Mouse (Mus musculus) ES-CJ7 (cell line): ENCODE measurements around the gene Gm9040.
A peak's percentile ranks its signal among the peaks of the same experiment; 100 is the strongest.
"Not testable (repeated sequence)": the region's sequence is repeated elsewhere in the genome, so short reads cannot be mapped to it uniquely, and the experiment has no call there.

ENCODE experiments used
- DNase-seq: peaks from one replicate; pipeline ENCODE4 v3.0.0; 2011; ENCODE audit warnings: low read depth, low spot score

The Gm9040 gene

DNA sequence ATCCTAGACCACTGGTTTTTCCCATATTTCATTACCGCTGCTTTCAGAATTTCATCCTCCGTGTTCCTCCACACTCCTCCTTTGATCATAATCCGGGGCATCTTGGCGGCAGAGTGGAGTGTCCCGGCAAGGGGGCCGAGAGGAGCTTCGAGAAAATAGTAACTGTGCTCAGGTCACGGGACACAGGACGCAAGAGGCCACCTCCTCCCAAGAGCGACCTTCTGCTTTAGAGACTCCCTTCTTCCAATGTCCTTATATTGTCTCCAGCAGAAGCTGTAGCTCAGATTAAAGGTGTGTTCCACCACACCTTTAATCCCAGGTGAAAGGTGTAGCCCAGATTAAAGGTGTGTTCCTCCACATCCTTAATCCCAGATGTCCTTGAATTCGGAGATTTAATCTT is at the start of gene Gm9040:
TSS of gene Gm9040 (minus strand) at position 101 of the 400 bp plus-strand sequence.
- DNase-seq: not testable (repeated sequence)

DNA sequence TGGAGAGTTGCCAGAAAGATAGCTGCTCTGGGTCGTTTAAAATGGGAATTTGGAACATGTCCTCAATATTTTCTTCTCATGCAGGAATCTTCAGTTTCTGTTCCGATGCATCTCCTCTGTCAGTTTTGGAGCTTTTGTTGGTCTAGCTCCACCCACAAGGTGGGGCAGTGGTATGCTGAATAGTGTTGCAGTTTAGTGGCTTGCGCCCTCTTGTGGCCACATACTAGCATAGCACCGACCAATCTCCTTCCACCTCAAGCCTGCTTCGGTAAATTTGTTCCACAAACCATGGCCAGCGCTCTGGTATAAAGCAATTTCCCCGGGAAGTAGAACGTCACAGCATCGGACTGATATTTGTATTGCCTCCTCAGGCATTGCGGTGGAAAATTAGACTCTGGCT is 43.7 kb upstream of the Gm9040 start:
- DNase-seq: peak; percentile 79

DNA sequence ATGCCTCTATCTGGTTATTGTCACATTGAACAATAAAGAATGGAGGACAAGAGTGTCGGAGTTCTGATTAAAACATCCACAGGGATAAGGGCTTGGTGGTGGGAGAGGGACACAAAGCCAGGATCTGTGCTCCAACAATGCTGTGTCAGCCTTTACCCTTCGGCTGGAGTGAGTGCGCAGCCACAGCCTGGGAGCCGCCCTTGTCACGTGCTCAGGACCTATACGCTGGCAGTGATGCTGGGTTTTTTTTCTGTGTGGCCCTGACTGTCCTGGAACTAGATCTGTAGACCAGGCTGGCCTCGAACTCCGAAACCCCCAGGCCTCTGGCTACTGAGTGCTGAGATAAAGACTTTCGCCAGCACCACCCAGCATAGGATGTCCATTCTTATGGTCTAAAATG is 42.7 kb upstream of the Gm9040 start:
- DNase-seq: no peak

DNA sequence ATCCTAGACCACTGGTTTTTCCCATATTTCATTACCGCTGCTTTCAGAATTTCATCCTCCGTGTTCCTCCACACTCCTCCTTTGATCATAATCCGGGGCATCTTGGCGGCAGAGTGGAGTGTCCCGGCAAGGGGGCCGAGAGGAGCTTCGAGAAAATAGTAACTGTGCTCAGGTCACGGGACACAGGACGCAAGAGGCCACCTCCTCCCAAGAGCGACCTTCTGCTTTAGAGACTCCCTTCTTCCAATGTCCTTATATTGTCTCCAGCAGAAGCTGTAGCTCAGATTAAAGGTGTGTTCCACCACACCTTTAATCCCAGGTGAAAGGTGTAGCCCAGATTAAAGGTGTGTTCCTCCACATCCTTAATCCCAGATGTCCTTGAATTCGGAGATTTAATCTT is 27.2 kb upstream of the Gm9040 start, which contains the start of gene Gm9049:
TSS of gene Gm9049 (minus strand) at position 101 of the 400 bp plus-strand sequence.
- not testable (repeated sequence) for DNase-seq

DNA sequence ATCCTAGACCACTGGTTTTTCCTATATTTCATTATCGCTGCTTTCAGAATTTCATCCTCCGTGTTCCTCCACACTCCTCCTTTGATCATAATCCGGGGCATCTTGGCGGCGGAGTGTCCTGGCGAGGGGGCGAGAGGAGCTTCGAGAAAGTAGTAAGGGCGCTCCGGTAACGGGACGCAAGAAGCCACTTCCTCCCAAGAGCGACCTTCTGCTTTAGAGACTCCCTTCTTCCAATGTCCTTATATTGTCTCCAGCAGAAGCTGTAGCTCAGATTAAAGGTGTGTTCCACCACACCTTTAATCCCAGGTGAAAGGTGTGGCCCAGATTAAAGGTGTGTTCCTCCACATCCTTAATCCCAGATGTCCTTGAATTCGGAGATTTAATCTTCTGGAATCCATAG is 21.8 kb upstream of the Gm9040 start, which contains the start of gene Gm9048:
TSS of gene Gm9048 (minus strand) at position 101 of the 400 bp plus-strand sequence.
- DNase-seq: not testable (repeated sequence)

DNA sequence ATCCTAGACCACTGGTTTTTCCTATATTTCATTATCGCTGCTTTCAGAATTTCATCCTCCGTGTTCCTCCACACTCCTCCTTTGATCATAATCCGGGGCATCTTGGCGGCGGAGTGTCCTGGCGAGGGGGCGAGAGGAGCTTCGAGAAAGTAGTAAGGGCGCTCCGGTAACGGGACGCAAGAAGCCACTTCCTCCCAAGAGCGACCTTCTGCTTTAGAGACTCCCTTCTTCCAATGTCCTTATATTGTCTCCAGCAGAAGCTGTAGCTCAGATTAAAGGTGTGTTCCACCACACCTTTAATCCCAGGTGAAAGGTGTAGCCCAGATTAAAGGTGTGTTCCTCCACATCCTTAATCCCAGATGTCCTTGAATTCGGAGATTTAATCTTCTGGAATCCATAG is 16.4 kb upstream of the Gm9040 start, which contains the start of gene Gm9046:
TSS of gene Gm9046 (minus strand) at position 101 of the 400 bp plus-strand sequence.
- not testable (repeated sequence) for DNase-seq

DNA sequence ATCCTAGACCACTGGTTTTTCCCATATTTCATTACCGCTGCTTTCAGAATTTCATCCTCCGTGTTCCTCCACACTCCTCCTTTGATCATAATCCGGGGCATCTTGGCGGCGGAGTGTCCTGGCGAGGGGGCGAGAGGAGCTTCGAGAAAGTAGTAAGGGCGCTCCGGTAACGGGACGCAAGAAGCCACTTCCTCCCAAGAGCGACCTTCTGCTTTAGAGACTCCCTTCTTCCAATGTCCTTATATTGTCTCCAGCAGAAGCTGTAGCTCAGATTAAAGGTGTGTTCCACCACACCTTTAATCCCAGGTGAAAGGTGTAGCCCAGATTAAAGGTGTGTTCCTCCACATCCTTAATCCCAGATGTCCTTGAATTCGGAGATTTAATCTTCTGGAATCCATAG is 11.0 kb upstream of the Gm9040 start, which contains the start of gene Gm9045:
TSS of gene Gm9045 (minus strand) at position 101 of the 400 bp plus-strand sequence.
- DNase-seq: not testable (repeated sequence)

DNA sequence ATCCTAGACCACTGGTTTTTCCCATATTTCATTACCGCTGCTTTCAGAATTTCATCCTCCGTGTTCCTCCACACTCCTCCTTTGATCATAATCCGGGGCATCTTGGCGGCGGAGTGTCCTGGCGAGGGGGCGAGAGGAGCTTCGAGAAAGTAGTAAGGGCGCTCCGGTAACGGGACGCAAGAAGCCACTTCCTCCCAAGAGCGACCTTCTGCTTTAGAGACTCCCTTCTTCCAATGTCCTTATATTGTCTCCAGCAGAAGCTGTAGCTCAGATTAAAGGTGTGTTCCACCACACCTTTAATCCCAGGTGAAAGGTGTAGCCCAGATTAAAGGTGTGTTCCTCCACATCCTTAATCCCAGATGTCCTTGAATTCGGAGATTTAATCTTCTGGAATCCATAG is 5.5 kb upstream of the Gm9040 start, which contains the start of gene Gm9044:
TSS of gene Gm9044 (minus strand) at position 101 of the 400 bp plus-strand sequence.
- DNase-seq: not testable (repeated sequence)

DNA sequence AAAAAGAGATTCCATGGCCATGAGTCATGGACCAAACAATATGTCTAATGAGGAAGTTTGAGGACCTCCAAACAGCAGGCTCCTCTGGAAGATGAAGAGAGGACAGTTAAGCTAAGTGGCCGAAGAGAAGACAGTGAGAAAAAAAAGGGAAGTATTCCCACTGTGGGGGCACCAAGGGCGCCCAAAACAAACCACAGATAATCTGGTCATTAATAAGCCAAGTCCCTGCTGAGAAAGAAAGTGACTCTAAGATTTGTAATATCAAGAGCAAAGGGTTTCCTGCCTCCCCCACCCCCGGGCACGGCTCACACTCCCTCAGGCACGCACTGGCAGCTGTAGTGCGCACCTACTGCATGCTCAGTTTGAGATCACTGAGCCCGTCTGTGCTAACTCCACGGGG is 7.7 kb downstream of the Gm9040 start:
- DNase-seq: no peak

DNA sequence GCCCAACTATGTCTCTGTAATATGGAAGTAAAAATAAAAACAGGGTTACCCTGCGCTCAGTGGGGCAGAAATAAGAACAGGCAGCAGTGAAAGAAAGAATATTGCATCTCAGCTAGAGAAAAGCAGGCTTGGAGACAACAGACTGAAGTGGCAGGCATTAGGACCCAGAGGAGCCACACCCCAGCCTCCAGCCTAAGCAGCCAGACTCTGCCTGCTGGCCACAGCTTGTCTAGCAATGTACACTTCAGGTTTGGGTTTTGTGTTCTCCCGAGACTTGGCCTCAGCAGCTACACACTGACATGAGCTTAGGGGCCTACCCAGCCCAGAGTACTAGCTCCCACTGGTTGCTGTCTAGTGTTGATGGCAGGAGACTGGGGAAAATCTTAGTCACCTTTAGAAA is 24.6 kb downstream of the Gm9040 start:
- DNase-seq: not testable (repeated sequence)

DNA sequence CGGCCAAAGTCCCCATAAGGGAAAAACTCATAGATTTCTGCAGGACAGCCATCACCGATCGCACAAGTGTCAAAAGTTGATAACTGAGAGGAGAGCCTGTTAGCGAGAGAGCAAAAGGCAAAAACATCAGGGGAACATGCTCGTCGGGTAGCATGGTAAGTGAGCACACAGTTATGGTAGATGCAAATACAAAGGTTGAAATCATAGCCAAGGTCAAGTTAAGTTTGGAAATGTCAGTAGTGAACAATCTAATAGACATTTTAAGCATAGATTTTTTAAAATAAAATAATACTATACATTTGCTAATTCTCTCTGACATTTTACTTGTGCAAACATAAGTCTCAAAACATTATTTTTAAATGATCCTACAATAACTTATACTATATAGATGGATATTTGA is 31.8 kb downstream of the Gm9040 start, which contains the start of gene Iltifb:
TSS of gene Iltifb (minus strand) at position 101 of the 400 bp plus-strand sequence.
- DNase-seq: no peak

DNA sequence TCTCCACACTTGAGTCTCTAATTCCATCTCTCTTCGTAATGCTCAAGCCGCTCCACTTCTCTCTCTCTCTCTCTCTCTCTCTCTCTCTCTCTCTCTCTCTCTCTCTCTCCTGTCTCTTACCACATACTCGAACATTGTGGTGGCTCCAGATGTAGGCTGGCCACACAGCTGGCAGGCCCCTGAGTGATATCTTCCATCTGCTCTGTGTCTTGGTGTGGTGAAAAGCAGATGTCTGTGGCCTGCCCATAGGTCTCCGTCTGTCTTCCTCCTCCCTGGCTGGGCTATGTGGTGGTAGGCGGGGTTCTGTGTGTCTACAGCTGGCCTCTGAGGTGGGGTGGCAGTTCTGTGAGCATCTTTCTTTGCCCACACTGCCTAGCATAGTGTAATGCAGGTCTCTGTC is 43.8 kb downstream of the Gm9040 start:
- DNase-seq: not testable (repeated sequence)

DNA sequence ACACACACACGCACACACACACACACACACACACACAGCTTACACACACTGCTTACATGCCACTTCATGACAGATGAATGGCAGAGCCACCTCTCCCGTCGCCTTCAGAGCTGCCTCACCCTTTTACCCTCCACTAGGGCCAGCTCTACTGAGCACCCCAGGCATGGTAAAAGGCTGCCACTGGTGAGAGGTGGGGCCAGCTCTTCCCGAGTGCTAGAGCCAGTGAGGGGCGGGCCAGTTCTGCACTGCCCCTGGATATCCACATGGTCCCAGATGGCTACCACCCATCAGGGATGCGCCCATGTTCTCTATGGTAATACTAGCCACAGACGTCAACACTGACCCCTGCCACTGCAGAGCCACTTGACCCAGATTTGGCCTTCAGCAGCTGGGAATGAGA is 44.2 kb downstream of the Gm9040 start:
- DNase-seq: not testable (repeated sequence)

DNA sequence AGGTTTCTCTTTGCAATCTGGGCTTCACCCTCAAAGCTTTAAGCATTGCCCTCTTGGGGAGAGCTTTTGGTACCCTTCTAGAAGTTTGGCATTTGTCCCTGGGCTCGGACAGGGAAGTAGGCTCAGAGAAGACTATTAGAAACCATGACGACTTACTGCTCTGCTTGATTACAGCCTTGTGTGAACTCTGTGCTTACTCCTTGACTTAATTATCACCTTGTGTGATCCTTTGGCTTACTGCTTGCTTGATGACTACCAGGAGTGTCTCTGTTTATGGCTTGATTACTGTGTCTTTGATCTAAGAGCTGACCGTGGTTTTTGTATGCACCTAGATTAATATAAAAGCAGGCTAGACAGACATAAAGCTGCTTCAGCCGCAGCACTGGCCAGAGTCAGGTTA is 48.7 kb downstream of the Gm9040 start:
- not testable (repeated sequence) for DNase-seq
